Mouse (Mus musculus) kidney, adult 2 months (tissue): Measurements from ENCODE around the gene Apoc3. TPM values are rescaled to one million over a fixed set of nuclear protein-coding genes. Genes with fewer than 3 reads are reported as not detected.

Experiments
- DNase-seq: peaks from one replicate; pipeline ENCODE4 v3.0.0; 2021
- H3K27ac ChIP-seq: fragments of 200-500 bp; 2 replicates; pipeline ENCODE4 v1.5.1; 2012; ENCODE audit warnings: low read depth, low read length, control low read depth, inconsistent platforms; ENCODE audit not compliant: insufficient read depth
- H3K27me3 ChIP-seq: fragments of 200-500 bp; replicated peaks from 2 replicates; pipeline ENCODE4 v1.6.1; 2012; ENCODE audit warnings: mild to moderate bottlenecking, moderate library complexity, low read length, inconsistent platforms; ENCODE audit not compliant: control insufficient read depth, insufficient read depth
- H3K36me3 ChIP-seq: fragments of 200-500 bp; 2 replicates; pipeline ENCODE4 v1.6.1; 2012; ENCODE audit warnings: mild to moderate bottlenecking, moderate library complexity, low read length, inconsistent platforms; ENCODE audit not compliant: control insufficient read depth, insufficient read depth
- H3K4me1 ChIP-seq: fragments of 200-500 bp; 2 replicates; pipeline ENCODE4 v1.6.1; 2011; ENCODE audit warnings: low read length; ENCODE audit not compliant: control insufficient read depth, insufficient read depth
- H3K4me3 ChIP-seq: fragments of 200-500 bp; 2 replicates; pipeline ENCODE4 v1.5.1; 2011; ENCODE audit warnings: mild to moderate bottlenecking, low read depth, low read length, control low read depth; ENCODE audit not compliant: insufficient read depth
- CTCF ChIP-seq: fragments of 200-500 bp; conservative IDR thresholded peaks from 2 replicates; pipeline ENCODE4 v1.5.1; 2011; ENCODE audit warnings: low read depth, mild to moderate bottlenecking, control low read depth, low read length, moderate library complexity, mixed read lengths; ENCODE audit not compliant: insufficient read depth, insufficient read length
- POLR2A ChIP-seq: fragments of 200-500 bp; IDR thresholded peaks from one replicate; pipeline ENCODE4 v1.6.1; 2011; ENCODE audit warnings: low read depth, low read length, control low read depth
- WGBS: fragments of 180-500 bp; shearing (Covaris S2); methylation state at CpG from one replicate; pipeline ENCODE4 v1.1.7; 2018; 5-methylcytosine and 5-hydroxymethylcytosine counted together
- polyA plus RNA-seq: library from polyadenylated mRNA; depleted of rRNA; stranded (reverse); fragments of >200 nt; gene quantifications from 2 replicates; pipeline ENCODE4 v1.2.3, GENCODE M21; 2012

Gene Apoc3
- polyA plus RNA-seq, 1 experiment: 39.2 TPM

- no peak for TF ChIP-seq CTCF
- TF ChIP-seq POLR2A: no peak
- H3K4me1 ChIP-seq: no peaks in the 10 kb centered on the region
- no peak overlapping the region for H3K27ac ChIP-seq
- no peak for DNase-seq
- H3K4me3 ChIP-seq: no peak overlapping the region
- H3K27me3 ChIP-seq: no peaks in the 10 kb centered on the region
- peaks cover 4% of the 10 kb centered on the region for H3K36me3 ChIP-seq
- WGBS: 68% methylated on average over 9 of the region's 9 CpGs
These were observed 40.6 kb downstream of the Apoc3 start for GRCm38 (mm10) chr9:46194809-46195208.

GRCm38 (mm10) chr9:46192642-46193041 lies 42.8 kb downstream of the Apoc3 start:
- no peak overlapping the region for H3K27ac ChIP-seq
- peaks cover 2% of the 10 kb centered on the region; the same call in 1 of the 2 replicates for H3K36me3 ChIP-seq
- no peak for DNase-seq
- 74% methylated on average over 6 of the region's 6 CpGs for WGBS
- no peaks in the 10 kb centered on the region for H3K4me1 ChIP-seq
- H3K27me3 ChIP-seq: no peaks in the 10 kb centered on the region
- TF ChIP-seq CTCF: no peak
- TF ChIP-seq POLR2A: no peak
- H3K4me3 ChIP-seq: no peak overlapping the region

DNA sequence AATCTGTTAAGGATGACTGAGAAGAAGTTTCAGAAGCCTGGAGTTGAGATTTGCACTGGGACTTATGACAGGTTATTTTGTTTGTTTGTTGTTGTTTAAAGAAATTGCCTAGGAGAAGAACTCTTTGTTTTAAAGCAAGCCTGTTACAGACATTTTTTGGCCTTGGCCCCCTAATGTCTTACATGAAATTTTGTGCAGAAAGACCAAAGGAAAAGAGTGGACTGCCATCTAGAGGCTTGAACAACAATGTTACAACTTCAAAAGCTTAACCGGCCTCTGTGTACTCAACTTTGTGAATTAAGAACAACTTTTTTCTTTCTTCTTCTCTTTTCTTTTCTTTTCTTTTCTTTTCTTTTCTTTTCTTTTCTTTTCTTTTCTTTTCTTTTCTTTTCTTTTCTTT lies 43.8 kb downstream of the Apoc3 start:
- H3K36me3 ChIP-seq: peaks cover 2% of the 10 kb centered on the region; the same call in 1 of the 2 replicates
- H3K27me3 ChIP-seq: no peaks in the 10 kb centered on the region
- no peak overlapping the region for H3K4me3 ChIP-seq
- TF ChIP-seq POLR2A: no peak
- 0 out of 2 replicates have a peak, but pooled peaks have one; percentile 25 for TF ChIP-seq CTCF
- no peak overlapping the region for H3K27ac ChIP-seq
- DNase-seq: peak; percentile 52
- no peaks in the 10 kb centered on the region for H3K4me1 ChIP-seq
- 13% methylated on average over 1 of the region's 1 CpGs for WGBS

DNA sequence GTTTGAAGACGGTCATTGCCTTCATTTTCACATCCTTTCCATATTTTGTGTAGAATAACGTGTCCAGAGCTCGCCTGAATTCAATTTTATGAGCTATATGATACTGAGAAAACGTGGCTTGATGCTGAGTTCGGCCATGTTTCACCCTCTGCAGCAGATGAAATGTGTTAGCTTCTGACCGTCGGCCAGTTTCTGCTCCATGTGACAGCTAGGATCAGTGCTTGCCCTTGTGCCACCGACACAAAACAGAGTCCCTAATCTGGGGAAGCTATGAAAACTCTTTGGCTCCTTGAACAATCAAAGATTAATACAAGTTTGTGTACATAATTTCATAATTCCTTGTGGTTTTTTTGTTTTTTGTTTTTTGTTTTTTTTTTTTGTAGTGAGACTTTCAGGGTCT lies 44.2 kb downstream of the Apoc3 start:
- Histone ChIP-seq H3K4me3 (no peak overlapping the region), H3K36me3 (peaks cover 2% of the 10 kb centered on the region; the same call in 1 of the 2 replicates), H3K27me3 (no peaks in the 10 kb centered on the region), H3K4me1 (no peaks in the 10 kb centered on the region), H3K27ac (no peak overlapping the region)
- WGBS: 54% methylated on average over 8 of the region's 8 CpGs
- TF ChIP-seq CTCF (no peak), POLR2A (no peak)
- no peak for DNase-seq

- no peak for DNase-seq
- H3K27me3 ChIP-seq: no peaks in the 10 kb centered on the region
- no peaks in the 10 kb centered on the region for H3K4me1 ChIP-seq
- 83% methylated on average over 10 of the region's 10 CpGs for WGBS
- no peak overlapping the region for H3K27ac ChIP-seq
- no peak for TF ChIP-seq CTCF
- no peak for TF ChIP-seq POLR2A
- H3K4me3 ChIP-seq: no peak overlapping the region
- H3K36me3 ChIP-seq: no peaks in the 10 kb centered on the region
These were observed 46.1 kb downstream of the Apoc3 start for GRCm38 (mm10) chr9:46189381-46189780.

DNA sequence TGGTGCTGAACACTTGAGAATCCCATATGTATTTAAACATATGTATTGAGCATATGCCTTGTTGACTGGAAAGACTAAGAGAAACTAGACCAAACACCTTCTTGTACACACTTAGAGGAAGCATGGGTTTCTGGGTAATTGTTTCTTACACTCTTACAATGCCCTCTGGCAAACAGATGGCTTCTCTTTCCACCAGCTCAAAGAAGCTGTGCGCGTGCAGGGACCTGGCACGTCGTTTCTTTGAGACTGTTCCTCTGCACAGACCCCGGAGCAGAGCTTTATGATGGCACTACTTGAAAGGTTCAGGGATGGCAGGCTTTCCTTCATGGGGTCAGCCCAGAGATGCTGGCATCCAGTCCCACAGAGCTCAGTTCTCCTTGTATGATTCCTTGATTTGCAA lies 46.5 kb downstream of the Apoc3 start:
- DNase-seq: no peak
- no peak overlapping the region for H3K4me3 ChIP-seq
- no peak overlapping the region for H3K27ac ChIP-seq
- no peak for TF ChIP-seq POLR2A
- H3K27me3 ChIP-seq: no peaks in the 10 kb centered on the region
- H3K4me1 ChIP-seq: no peaks in the 10 kb centered on the region
- H3K36me3 ChIP-seq: no peaks in the 10 kb centered on the region
- WGBS: 85% methylated on average over 5 of the region's 5 CpGs

GRCm38 (mm10) chr9:46188370-46188769 lies 47.1 kb downstream of the Apoc3 start:
- Histone ChIP-seq H3K27me3 (no peaks in the 10 kb centered on the region), H3K4me3 (no peak overlapping the region), H3K36me3 (no peaks in the 10 kb centered on the region), H3K27ac (no peak overlapping the region), H3K4me1 (no peaks in the 10 kb centered on the region)
- 82% methylated on average over 4 of the region's 4 CpGs for WGBS
- TF ChIP-seq POLR2A: no peak
- no peak for TF ChIP-seq CTCF
- no peak for DNase-seq

DNA sequence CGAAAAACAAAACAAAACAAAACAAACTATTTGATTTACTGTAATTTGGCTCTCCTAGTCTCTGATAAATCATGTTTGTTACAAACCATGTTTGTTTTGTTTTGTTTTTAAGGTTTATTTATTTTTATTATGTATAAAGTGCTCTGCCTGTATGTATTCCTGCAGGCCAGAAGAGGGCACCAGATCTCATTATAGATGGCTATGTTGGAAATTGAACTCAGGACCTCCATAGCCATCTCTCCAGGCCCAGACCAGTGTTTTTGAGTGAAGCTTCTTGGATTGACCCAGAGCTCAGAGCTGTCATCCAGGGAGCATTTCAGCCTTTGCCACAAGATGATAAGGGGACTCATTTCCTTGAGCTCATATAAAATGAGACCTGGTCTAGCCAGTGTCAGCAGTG lies 49.0 kb downstream of the Apoc3 start:
- no peak for DNase-seq
- H3K4me3 ChIP-seq: no peak overlapping the region
- H3K27me3 ChIP-seq: no peaks in the 10 kb centered on the region
- TF ChIP-seq POLR2A: no peak
- TF ChIP-seq CTCF: 0 out of 2 replicates have a peak, but pooled peaks have one; percentile 7
- H3K27ac ChIP-seq: no peak overlapping the region
- no peaks in the 10 kb centered on the region; the same call in 1 of the 2 replicates for H3K36me3 ChIP-seq
- H3K4me1 ChIP-seq: no peaks in the 10 kb centered on the region
- WGBS: 76% methylated on average over 1 of the region's 1 CpGs
